In genomic region chr4:99503221-99503744, GRCm38 (mm10) we compare ENCODE assay signal across 22 mouse cellular contexts.
DNase-seq lines count a peak whose midpoint lies in the region; ATAC-seq and TF ChIP-seq lines count a peak whose summit lies in the region.
"Had no signal": no experiment of that assay in that cellular context is flagged by ENCODE, and none has a peak within 500 bp of the region (broad histone marks: within the 10 kb centered on the region; RNA-seq: fewer than 3 reads in every experiment).

No protein-coding gene starts in this region.

- H3K9me3 ChIP-seq in hindbrain, embryonic 14.5 days (ENCODE audit: control insufficient read depth, low read length) = no peaks in the 10 kb centered on the region
- no peaks in the 10 kb centered on the region for H3K9me3 ChIP-seq in hindbrain, embryonic 13.5 days
- H3K9me3 ChIP-seq in embryonic facial prominence, embryonic 10.5 days = no peaks in the 10 kb centered on the region
- H3K9me3 ChIP-seq: forebrain, embryonic 15.5 days; heart, embryonic 13.5 days; limb, embryonic 10.5 days; neural tube, embryonic 15.5 days had no signal

- no peak overlapping the region for H3K27ac ChIP-seq in hindbrain, embryonic 14.5 days
- H3K27ac ChIP-seq in hindbrain, embryonic 13.5 days = no peak overlapping the region
- no peak overlapping the region for H3K27ac ChIP-seq in embryonic facial prominence, embryonic 10.5 days (replicated peaks)
- H3K27ac ChIP-seq in layer of hippocampus, adult 2 months = no peak overlapping the region
- H3K27ac ChIP-seq: forebrain, embryonic 15.5 days; heart, embryonic 13.5 days; kidney, postnatal 0 days; left cerebral cortex, adult 2 months; limb, embryonic 10.5 days; neural tube, embryonic 15.5 days had no signal

- H3K27me3 ChIP-seq in hindbrain, embryonic 14.5 days (ENCODE audit: control insufficient read depth, insufficient read depth, low read length) = peaks cover 85% of the 10 kb centered on the region
- H3K27me3 ChIP-seq in hindbrain, embryonic 13.5 days = peaks cover 91% of the 10 kb centered on the region
- peaks cover 56% of the 10 kb centered on the region for H3K27me3 ChIP-seq in embryonic facial prominence, embryonic 10.5 days (replicated peaks; ENCODE audit: low read depth, poor library complexity, severe bottlenecking)
- H3K27me3 ChIP-seq: CH12.LX; forebrain, embryonic 15.5 days; heart, embryonic 13.5 days had no signal

- no peak overlapping the region for H3K9ac ChIP-seq in hindbrain, embryonic 14.5 days
- H3K9ac ChIP-seq in hindbrain, embryonic 13.5 days = no peak overlapping the region
- H3K9ac ChIP-seq: forebrain, embryonic 15.5 days; heart, embryonic 13.5 days; liver, postnatal 0 days; neural tube, embryonic 15.5 days had no signal

- no peaks in the 10 kb centered on the region for H3K36me3 ChIP-seq in hindbrain, embryonic 14.5 days (replicated peaks; ENCODE audit: control insufficient read depth, insufficient read depth)
- H3K36me3 ChIP-seq in hindbrain, embryonic 13.5 days = no peaks in the 10 kb centered on the region
- H3K36me3 ChIP-seq in embryonic facial prominence, embryonic 10.5 days (replicated peaks) = no peaks in the 10 kb centered on the region
- H3K36me3 ChIP-seq: forebrain, embryonic 15.5 days; heart, embryonic 13.5 days; limb, embryonic 10.5 days; neural tube, embryonic 15.5 days had no signal

- DNase-seq in hindbrain, embryonic 14.5 days (ENCODE audit: low spot score) = peak; percentile 31
- peak; percentile 5 for DNase-seq in brain, embryonic 14.5 days (ENCODE audit: low read depth)
- DNase-seq in embryonic facial prominence, embryonic 10.5 days (ENCODE audit: low spot score) = peak; percentile 19
- peak; percentile 45 for DNase-seq in mesoderm, embryonic 11.5 days (ENCODE audit: low read depth, low spot score)
- DNase-seq in cerebellum, adult 9-10 months = no peak
- DNase-seq in layer of hippocampus, adult 2 months (ENCODE audit: low spot score in 2 of 2) = no peak
- DNase-seq: adrenal gland, postnatal 36 days; cerebellum, adult 18-20 months; layer of hippocampus, adult 9-11 months; liver, postnatal 0 days; lung, postnatal 10 days; midbrain, embryonic 14.5 days; right cerebral cortex, postnatal 25 days; thymus, postnatal 36 days had no signal

- TF ChIP-seq CTCF in brain, embryonic 14.5 days (IDR thresholded peaks at IDR 0.05; ENCODE audit: borderline replicate concordance, extremely low read depth, insufficient read depth, insufficient read length) = no peak
- no peak for TF ChIP-seq CTCF in layer of hippocampus, adult 2 months (conservative IDR thresholded peaks at IDR 0.05)

- no peak overlapping the region for H3K4me2 ChIP-seq in hindbrain, embryonic 14.5 days (replicated peaks)
- H3K4me2 ChIP-seq in hindbrain, embryonic 13.5 days = no peak overlapping the region
- H3K4me2 ChIP-seq: forebrain, embryonic 15.5 days; heart, embryonic 13.5 days; neural tube, embryonic 15.5 days had no signal

- H3K4me1 ChIP-seq in hindbrain, embryonic 14.5 days (replicated peaks; ENCODE audit: control insufficient read depth, insufficient read depth, low read length) = no peaks in the 10 kb centered on the region
- H3K4me1 ChIP-seq in hindbrain, embryonic 13.5 days (replicated peaks) = no peaks in the 10 kb centered on the region; the same call in 1 of the 2 replicates
- H3K4me1 ChIP-seq in embryonic facial prominence, embryonic 10.5 days = peaks cover 13% of the 10 kb centered on the region
- H3K4me1 ChIP-seq: forebrain, embryonic 15.5 days; heart, embryonic 13.5 days had no signal

- no peak overlapping the region for H3K4me3 ChIP-seq in hindbrain, embryonic 14.5 days (replicated peaks; ENCODE audit: low read length)
- no peak overlapping the region for H3K4me3 ChIP-seq in hindbrain, embryonic 13.5 days
- no peak overlapping the region for H3K4me3 ChIP-seq in embryonic facial prominence, embryonic 10.5 days
- no peak overlapping the region for H3K4me3 ChIP-seq in layer of hippocampus, adult 2 months
- H3K4me3 ChIP-seq: forebrain, embryonic 15.5 days; heart, embryonic 13.5 days; left cerebral cortex, adult 2 months; limb, embryonic 10.5 days; neural tube, embryonic 15.5 days had no signal

- 30% methylated on average over 10 of the region's 10 CpGs for WGBS in hindbrain, embryonic 14.5 days
- 26% methylated on average over 10 of the region's 10 CpGs for WGBS in hindbrain, embryonic 13.5 days
- WGBS in embryonic facial prominence, embryonic 10.5 days = 48% methylated on average over 10 of the region's 10 CpGs

- TF ChIP-seq POLR2A in brain, embryonic 14.5 days (IDR thresholded peaks at IDR 0.05; ENCODE audit: borderline replicate concordance, extremely low read depth, insufficient read depth, insufficient read length, poor library complexity, severe bottlenecking) = no peak

- no peak for ATAC-seq in hindbrain, embryonic 14.5 days (ENCODE audit: low FRiP score)
- no peak for ATAC-seq in hindbrain, embryonic 13.5 days (ENCODE audit: low FRiP score)
- ATAC-seq: forebrain, embryonic 15.5 days; liver, postnatal 0 days had no signal

Comparison
In these comparisons a context has a peak if more than half of its experiments do, and no peak if none do; other contexts are left out.
1. DNase-seq: peak in hindbrain, embryonic 14.5 days (single experiment), brain, embryonic 14.5 days (single experiment), embryonic facial prominence, embryonic 10.5 days (single experiment) and mesoderm, embryonic 11.5 days (single experiment); none in cerebellum, adult 9-10 months (single experiment) and layer of hippocampus, adult 2 months (0 of 2).